ENCODE assay signal across 14 mouse cellular contexts in the genomic region with DNA sequence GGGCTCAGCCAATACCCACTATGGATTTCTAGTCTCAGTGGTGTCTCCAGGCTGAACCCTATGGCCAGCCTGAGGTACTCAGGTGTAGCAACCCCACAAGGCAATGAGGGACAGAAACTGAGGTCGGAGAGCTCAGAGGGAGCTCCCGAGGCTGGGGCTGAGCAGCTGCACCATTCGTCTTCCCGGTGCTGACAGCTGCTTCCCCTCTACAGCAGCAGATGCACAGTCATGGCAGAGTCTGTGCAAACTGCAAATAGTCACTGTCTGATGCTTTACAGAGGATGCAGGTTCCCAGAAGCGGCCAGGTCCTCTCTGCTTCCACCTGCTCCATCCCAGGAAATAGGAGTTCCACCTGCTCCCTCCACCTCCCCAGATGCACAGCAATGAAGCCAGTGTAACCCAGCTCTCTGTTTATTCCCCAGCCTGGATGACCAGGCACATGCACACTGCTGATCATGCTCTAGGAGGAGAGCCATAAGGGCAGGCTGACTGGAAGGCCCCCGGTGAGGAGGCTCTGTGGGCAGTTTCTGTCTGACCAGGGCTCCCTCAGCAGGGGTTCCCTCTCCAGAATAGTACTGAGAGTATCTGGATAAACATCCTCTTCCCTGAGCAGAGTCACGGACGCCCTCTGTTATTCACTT. TPM values are rescaled to one million over a fixed set of nuclear protein-coding genes. Genes with fewer than 3 reads are reported as not detected.
DNase-seq lines count a peak whose midpoint lies in the region; ATAC-seq and TF ChIP-seq lines count a peak whose summit lies in the region.
"Had no signal": no experiment of that assay in that cellular context is flagged by ENCODE, and none has a peak within 500 bp of the region (broad histone marks: within the 10 kb centered on the region; RNA-seq: fewer than 3 reads in every experiment).

No protein-coding gene starts in this region.

- H3K9ac ChIP-seq in forebrain, embryonic 12.5 days: no peak overlapping the region
- H3K9ac ChIP-seq in forebrain, embryonic 15.5 days (replicated peaks): no peak overlapping the region
- H3K9ac ChIP-seq in midbrain, embryonic 15.5 days: no peak overlapping the region
- no peak overlapping the region for H3K9ac ChIP-seq in midbrain, postnatal 0 days (replicated peaks; ENCODE audit: low read length, poor library complexity, severe bottlenecking)
- no peak overlapping the region for H3K9ac ChIP-seq in hindbrain, embryonic 16.5 days (ENCODE audit: low read depth, low read length)

- H3K4me1 ChIP-seq in forebrain, embryonic 12.5 days: peaks cover 11% of the 10 kb centered on the region
- H3K4me1 ChIP-seq in forebrain, embryonic 15.5 days: no peaks in the 10 kb centered on the region
- H3K4me1 ChIP-seq in midbrain, embryonic 15.5 days: peaks cover 7% of the 10 kb centered on the region
- H3K4me1 ChIP-seq in midbrain, postnatal 0 days (ENCODE audit: insufficient read depth, low read length): 0 out of 2 replicates have a peak, but pooled peaks cover 7% of the 10 kb centered on the region
- H3K4me1 ChIP-seq in hindbrain, embryonic 16.5 days (ENCODE audit: control insufficient read depth, insufficient read depth, low read depth, low read length): no peaks in the 10 kb centered on the region
- H3K4me1 ChIP-seq in olfactory bulb, adult 2 months (ENCODE audit: control insufficient read depth, insufficient read depth, low read length): peaks cover 36% of the 10 kb centered on the region

- TF ChIP-seq POLR2A in olfactory bulb, adult 2 months (IDR thresholded peaks at IDR 0.05; ENCODE audit: insufficient read depth, low read depth, low read length): no peak

- H3K27ac ChIP-seq in forebrain, embryonic 12.5 days: no peak overlapping the region
- H3K27ac ChIP-seq in forebrain, embryonic 15.5 days (replicated peaks): no peak overlapping the region
- no peak overlapping the region for H3K27ac ChIP-seq in midbrain, embryonic 15.5 days
- no peak overlapping the region for H3K27ac ChIP-seq in midbrain, postnatal 0 days (ENCODE audit: low read depth, low read length)
- H3K27ac ChIP-seq in hindbrain, embryonic 16.5 days (ENCODE audit: low read depth, low read length): no peak overlapping the region
- H3K27ac ChIP-seq in olfactory bulb, adult 2 months (ENCODE audit: insufficient read depth, low read depth, low read length): peak overlapping the region; percentile 76

- peak; percentile 36; the same call in 1 of the 2 replicates for ATAC-seq in forebrain, embryonic 12.5 days (ENCODE audit: low FRiP score)
- no peak for ATAC-seq in forebrain, embryonic 15.5 days (replicated peaks)
- ATAC-seq in midbrain, embryonic 15.5 days (replicated peaks): 0 out of 2 replicates have a peak, but pooled peaks have one; percentile 21
- ATAC-seq in midbrain, postnatal 0 days (ENCODE audit: low FRiP score): no peak
- peak; percentile 64; the same call in 1 of the 2 replicates for ATAC-seq in hindbrain, embryonic 16.5 days

- no peak overlapping the region for H3K4me3 ChIP-seq in forebrain, embryonic 12.5 days (replicated peaks)
- no peak overlapping the region for H3K4me3 ChIP-seq in forebrain, embryonic 15.5 days
- H3K4me3 ChIP-seq in midbrain, embryonic 15.5 days: no peak overlapping the region
- no peak overlapping the region for H3K4me3 ChIP-seq in midbrain, postnatal 0 days (ENCODE audit: low read depth, low read length)
- no peak overlapping the region for H3K4me3 ChIP-seq in hindbrain, embryonic 16.5 days (ENCODE audit: low read length)
- no peak overlapping the region for H3K4me3 ChIP-seq in olfactory bulb, adult 2 months (ENCODE audit: insufficient read depth, low read depth, low read length)
- H3K4me3 ChIP-seq: erythroblast, embryonic 14.5 days had no signal

- TF ChIP-seq CTCF in midbrain, postnatal 0 days (IDR thresholded peaks at IDR 0.05): no peak
- no peak for TF ChIP-seq CTCF in olfactory bulb, adult 2 months (IDR thresholded peaks at IDR 0.05; ENCODE audit: insufficient read depth, low read depth, low read length)

- 56% methylated on average over 8 of the region's 8 CpGs for WGBS in forebrain, embryonic 12.5 days
- 57% methylated on average over 8 of the region's 8 CpGs for WGBS in forebrain, embryonic 15.5 days
- WGBS in midbrain, embryonic 15.5 days: 52% methylated on average over 8 of the region's 8 CpGs
- WGBS in midbrain, postnatal 0 days: 51% methylated on average over 8 of the region's 8 CpGs
- 46% methylated on average over 8 of the region's 8 CpGs for WGBS in hindbrain, embryonic 16.5 days
- WGBS in olfactory bulb, adult 2 months: 34% methylated on average over 8 of the region's 8 CpGs

- no peaks in the 10 kb centered on the region for H3K36me3 ChIP-seq in forebrain, embryonic 12.5 days (replicated peaks)
- H3K36me3 ChIP-seq in forebrain, embryonic 15.5 days: no peaks in the 10 kb centered on the region
- H3K36me3 ChIP-seq in midbrain, embryonic 15.5 days (replicated peaks): no peaks in the 10 kb centered on the region
- H3K36me3 ChIP-seq in midbrain, postnatal 0 days (ENCODE audit: insufficient read depth, low read length): no peaks in the 10 kb centered on the region
- no peaks in the 10 kb centered on the region for H3K36me3 ChIP-seq in hindbrain, embryonic 16.5 days (ENCODE audit: control insufficient read depth, insufficient read depth, low read length)

- H3K4me2 ChIP-seq in forebrain, embryonic 12.5 days: no peak overlapping the region
- no peak overlapping the region for H3K4me2 ChIP-seq in forebrain, embryonic 15.5 days (replicated peaks)
- H3K4me2 ChIP-seq in midbrain, embryonic 15.5 days: no peak overlapping the region
- no peak overlapping the region for H3K4me2 ChIP-seq in midbrain, postnatal 0 days (ENCODE audit: low read depth, low read length, poor library complexity, severe bottlenecking)
- H3K4me2 ChIP-seq in hindbrain, embryonic 16.5 days (ENCODE audit: low read length): no peak overlapping the region
- H3K4me2 ChIP-seq: liver, embryonic 11.5 days had no signal

- no peak for DNase-seq in midbrain, postnatal 0 days (ENCODE audit: low spot score)
- DNase-seq in kidney, adult 11 months: no peak
- no peak for DNase-seq in cerebellum, postnatal 4 days (ENCODE audit: low spot score in 2 of 2)
- DNase-seq: adrenal gland, postnatal 25 days; cerebellum, adult 11 months; gastrocnemius, postnatal 25 days; kidney, adult 18-20 months had no signal

- no peaks in the 10 kb centered on the region for H3K9me3 ChIP-seq in forebrain, embryonic 12.5 days
- H3K9me3 ChIP-seq in forebrain, embryonic 15.5 days: no peaks in the 10 kb centered on the region
- no peaks in the 10 kb centered on the region for H3K9me3 ChIP-seq in midbrain, embryonic 15.5 days
- H3K9me3 ChIP-seq in midbrain, postnatal 0 days (ENCODE audit: low read length): no peaks in the 10 kb centered on the region
- H3K9me3 ChIP-seq in hindbrain, embryonic 16.5 days (ENCODE audit: control insufficient read depth, low read length): no peaks in the 10 kb centered on the region

- no peaks in the 10 kb centered on the region for H3K27me3 ChIP-seq in forebrain, embryonic 12.5 days
- H3K27me3 ChIP-seq in forebrain, embryonic 15.5 days: no peaks in the 10 kb centered on the region
- no peaks in the 10 kb centered on the region for H3K27me3 ChIP-seq in midbrain, embryonic 15.5 days (replicated peaks)
- no peaks in the 10 kb centered on the region for H3K27me3 ChIP-seq in midbrain, postnatal 0 days (ENCODE audit: insufficient read depth, low read length)
- H3K27me3 ChIP-seq in hindbrain, embryonic 16.5 days (replicated peaks; ENCODE audit: control insufficient read depth, insufficient read depth, low read length): no peaks in the 10 kb centered on the region

RNA-seq across cellular contexts. Expression of a gene that starts 27.4 kb away (rescaled TPM):
- polyA plus RNA-seq in forebrain, embryonic 12.5 days (2016; fragmentation: Nextera tagmentation; extraction: Ambion mirVana): 2.1 and 2.3 TPM in 2 replicates
- 1.6 and 1.9 TPM in 2 replicates for polyA plus RNA-seq in forebrain, embryonic 15.5 days (2015; fragmentation: Nextera tagmentation; extraction: Ambion mirVana)
- polyA plus RNA-seq in midbrain, embryonic 15.5 days (2015; fragmentation: Nextera tagmentation; extraction: Ambion mirVana): 1.6 and 1.9 TPM in 2 replicates
- total RNA-seq in midbrain, postnatal 0 days (2014; rRNA removed): 0.71 and 1.3 TPM in 2 replicates
- 2.2 and 2.4 TPM in 2 replicates for polyA plus RNA-seq in midbrain, postnatal 0 days (2015; fragmentation: Nextera tagmentation; extraction: Ambion mirVana)
- 2.0 and 2.9 TPM in 2 replicates for polyA plus RNA-seq in hindbrain, embryonic 16.5 days (2015; fragmentation: Nextera tagmentation; extraction: Ambion mirVana)
- polyA plus RNA-seq in olfactory bulb, adult 2 months (2012; ENCODE audit: insufficient read depth, insufficient read length, low replicate concordance, missing spikeins): not detected in 2 replicates
- total RNA-seq: gastrocnemius, postnatal 25 days had no signal

RNA-seq across cellular contexts. Expression of a gene that starts 58.7 kb away (rescaled TPM):
- polyA plus RNA-seq in forebrain, embryonic 12.5 days (2016; fragmentation: Nextera tagmentation; extraction: Ambion mirVana): 0.60 and 0.70 TPM in 2 replicates
- polyA plus RNA-seq in forebrain, embryonic 15.5 days (2015; fragmentation: Nextera tagmentation; extraction: Ambion mirVana): 0.43 and 0.60 TPM in 2 replicates
- 0.65 and 1.1 TPM in 2 replicates for polyA plus RNA-seq in midbrain, embryonic 15.5 days (2015; fragmentation: Nextera tagmentation; extraction: Ambion mirVana)
- total RNA-seq in midbrain, postnatal 0 days (2014; rRNA removed): 0.99 and 1.6 TPM in 2 replicates
- polyA plus RNA-seq in midbrain, postnatal 0 days (2015; fragmentation: Nextera tagmentation; extraction: Ambion mirVana): 0.80 and 1.1 TPM in 2 replicates
- polyA plus RNA-seq in hindbrain, embryonic 16.5 days (2015; fragmentation: Nextera tagmentation; extraction: Ambion mirVana): 0.98 and 1.2 TPM in 2 replicates
- polyA plus RNA-seq in olfactory bulb, adult 2 months (2012; ENCODE audit: insufficient read depth, insufficient read length, low replicate concordance, missing spikeins): not detected in 2 replicates

Comparison
In these comparisons a context has a peak if more than half of its experiments do, and no peak if none do; other contexts are left out.
1. ATAC-seq: peak in forebrain, embryonic 12.5 days (single experiment), midbrain, embryonic 15.5 days (single experiment) and hindbrain, embryonic 16.5 days (single experiment); none in forebrain, embryonic 15.5 days (single experiment) and midbrain, postnatal 0 days (single experiment).
2. RNA of a gene that starts 58.7 kb away (polyA plus RNA-seq): not detected in olfactory bulb, adult 2 months; 0.65 to 1.1 TPM in midbrain, embryonic 15.5 days, 0.80 to 1.1 TPM in midbrain, postnatal 0 days, 0.98 to 1.2 TPM in hindbrain, embryonic 16.5 days, 0.60 to 0.70 TPM in forebrain, embryonic 12.5 days and 0.43 to 0.60 TPM in forebrain, embryonic 15.5 days; every median in the first group is over 10 times any median in the second.